Mouse (Mus musculus) testis, adult 2 months (tissue): ENCODE measurements around the gene Zfp592.

ENCODE experiments used
- CTCF ChIP-seq: fragments of 200-500 bp; IDR thresholded peaks from 2 replicates; pipeline ENCODE4 v1.5.1; 2012; ENCODE audit warnings: low read depth, mild to moderate bottlenecking, inconsistent platforms, low read length, moderate library complexity; ENCODE audit not compliant: control insufficient read depth, insufficient read depth, insufficient replicate concordance
- POLR2A ChIP-seq: fragments of 200-500 bp; IDR thresholded peaks from 2 replicates; pipeline ENCODE4 v1.6.1; 2012; ENCODE audit warnings: low read depth, mild to moderate bottlenecking, inconsistent platforms, low read length, moderate library complexity; ENCODE audit not compliant: control insufficient read depth

DNA sequence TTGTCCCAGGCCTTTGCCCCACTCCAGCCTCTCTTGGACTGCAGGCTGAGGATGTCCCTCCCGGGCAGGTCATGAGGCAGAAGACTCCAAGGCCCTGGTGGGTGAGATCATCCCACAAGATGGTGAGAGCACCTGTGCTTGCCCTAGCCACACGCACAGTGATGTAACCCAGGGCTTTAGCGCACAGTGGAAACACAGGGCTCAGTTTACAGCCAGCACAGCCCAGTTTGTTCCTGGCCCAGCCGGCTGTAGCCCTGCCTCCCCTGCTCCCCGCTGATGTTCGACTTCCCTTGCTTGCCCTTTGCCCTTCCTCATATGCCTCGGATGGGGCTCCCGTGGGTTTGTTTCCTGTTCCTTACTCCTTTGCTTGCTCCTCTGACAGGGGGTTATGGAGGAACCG lies 81.1 kb downstream of the Zfp592 start:
- TF ChIP-seq CTCF, result no peak
- no peak for TF ChIP-seq POLR2A
